Mouse (Mus musculus): ENCODE measurements around the gene Tsga10ip.
"Not testable (repeated sequence)": the region's sequence is repeated elsewhere in the genome, so short reads cannot be mapped to it uniquely, and the experiment has no call there.

Tsga10ip gene

DNA sequence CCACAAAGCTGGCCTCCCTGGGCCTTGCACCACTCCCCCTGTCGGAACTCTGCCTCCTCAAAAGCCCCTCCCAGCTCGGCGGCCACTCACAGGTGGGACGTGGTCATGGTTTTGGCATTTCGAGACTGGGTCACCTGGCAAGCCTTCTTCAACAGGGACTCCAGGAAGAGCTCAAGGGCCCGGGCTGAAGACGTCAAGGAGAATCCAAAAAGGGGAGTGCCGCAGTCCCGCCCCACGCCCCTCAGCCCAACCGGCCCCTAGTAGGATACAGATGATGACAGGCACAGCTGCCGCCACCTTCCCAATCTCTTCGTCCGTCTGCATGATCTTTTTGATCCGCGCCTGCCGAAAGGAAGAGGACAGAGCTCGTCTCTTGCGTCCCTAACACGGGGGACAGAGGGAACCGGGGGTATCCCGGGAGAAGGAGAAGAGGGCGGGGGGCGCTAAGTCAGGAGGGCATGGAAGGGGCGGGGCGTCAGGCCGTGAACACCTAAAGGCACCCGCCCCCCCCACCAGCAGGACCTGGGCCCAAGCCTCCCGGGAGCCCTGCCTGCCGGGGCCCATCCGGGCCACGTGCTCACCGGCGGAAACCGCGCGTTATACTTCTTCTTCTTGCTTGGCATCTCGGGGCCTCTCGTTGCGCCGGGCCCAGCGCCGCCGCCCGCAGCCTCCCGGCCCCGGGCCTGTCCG lies 21.9 kb upstream of the Tsga10ip start:
- DNase-seq (ENCODE audit: inconsistent ontology term): peak; percentile 88

DNA sequence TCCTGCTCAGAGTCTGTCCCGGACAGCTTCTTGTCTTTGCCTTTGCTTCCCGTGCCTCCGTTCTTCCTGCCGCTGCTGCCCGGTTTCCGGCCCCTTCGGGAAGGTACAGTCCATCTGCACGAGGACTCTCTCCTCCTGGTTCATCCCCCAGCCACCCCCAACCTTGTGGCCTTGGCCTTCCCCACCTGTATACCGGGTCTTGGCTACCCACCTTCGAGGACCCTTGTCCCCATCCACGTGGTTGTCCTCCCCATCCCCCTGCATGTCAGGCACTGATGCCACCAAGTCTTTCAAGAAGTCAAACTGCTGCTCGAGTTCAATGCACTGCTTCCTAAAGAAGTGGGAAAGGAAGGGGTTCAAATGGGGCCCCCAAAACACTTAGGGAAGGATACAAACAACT lies 21.2 kb upstream of the Tsga10ip start:
- DNase-seq (ENCODE audit: inconsistent ontology term): no peak

DNA sequence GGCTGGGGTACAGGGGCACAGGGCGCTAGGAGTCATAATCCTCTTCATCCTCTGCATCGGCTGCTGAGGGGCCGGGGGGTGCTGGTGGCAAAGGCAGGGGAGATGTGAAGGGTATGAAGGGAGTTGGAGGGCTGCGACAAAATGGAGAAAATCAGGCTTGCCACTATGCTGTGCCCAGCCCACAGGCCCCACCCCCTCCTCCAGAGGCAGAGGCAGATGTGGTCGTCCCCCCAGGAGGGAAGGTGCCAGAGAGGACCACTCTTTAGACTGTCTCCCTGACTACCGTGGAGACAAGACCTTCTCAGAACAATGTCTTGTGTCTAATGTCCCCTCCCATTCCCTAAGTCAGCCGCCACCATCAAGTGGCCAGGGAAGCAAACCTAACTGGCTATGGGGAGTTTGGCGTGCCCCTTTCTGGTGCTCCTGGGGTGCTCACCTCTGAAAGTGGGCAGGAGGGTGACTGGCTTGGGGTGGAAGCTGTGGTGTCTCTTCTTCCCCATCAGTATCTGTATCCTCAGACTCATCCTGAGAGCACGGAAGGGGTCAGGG lies 20.6 kb upstream of the Tsga10ip start:
- DNase-seq (ENCODE audit: inconsistent ontology term): no peak

DNA sequence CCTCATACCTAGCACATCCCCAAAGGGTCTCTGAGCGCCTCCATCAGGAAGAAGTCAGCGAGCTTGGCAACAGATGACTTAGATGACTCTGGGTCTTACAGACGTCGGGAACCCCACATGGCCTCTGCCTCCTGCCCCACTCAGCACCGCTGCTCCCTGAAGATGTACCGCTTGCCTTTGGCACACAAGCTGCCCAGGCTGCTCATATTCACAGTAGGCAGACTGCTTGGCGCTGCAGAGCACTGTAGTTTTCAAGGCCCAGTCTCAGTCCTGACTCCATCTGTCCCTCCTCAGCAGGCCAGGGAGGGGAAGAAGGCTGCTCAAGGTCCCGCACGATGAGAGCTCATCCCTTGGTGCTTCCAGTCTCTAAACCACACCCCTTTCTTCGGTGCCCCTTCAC lies 19.9 kb upstream of the Tsga10ip start:
- DNase-seq (ENCODE audit: inconsistent ontology term): no peak

DNA sequence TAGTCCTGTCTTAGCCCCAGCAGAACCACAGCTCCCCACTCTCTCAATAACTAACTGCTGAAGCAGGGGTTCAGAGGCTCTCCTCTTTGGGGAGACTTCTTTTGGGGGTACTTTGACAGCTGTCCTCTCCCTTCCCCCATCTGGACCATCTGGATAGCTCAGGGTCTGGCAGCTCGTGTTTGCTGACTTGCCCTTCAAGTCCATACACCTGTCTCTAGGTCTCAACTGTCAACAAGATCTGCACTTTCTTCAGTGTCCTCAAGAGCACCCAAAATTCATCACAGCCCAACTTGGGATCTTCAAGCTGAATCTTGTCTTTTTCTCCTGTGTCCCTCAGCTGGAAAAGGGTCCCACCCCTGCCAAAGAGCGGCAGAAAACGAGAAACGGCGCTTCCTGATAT lies 19.5 kb upstream of the Tsga10ip start:
- no peak for DNase-seq (ENCODE audit: inconsistent ontology term)

DNA sequence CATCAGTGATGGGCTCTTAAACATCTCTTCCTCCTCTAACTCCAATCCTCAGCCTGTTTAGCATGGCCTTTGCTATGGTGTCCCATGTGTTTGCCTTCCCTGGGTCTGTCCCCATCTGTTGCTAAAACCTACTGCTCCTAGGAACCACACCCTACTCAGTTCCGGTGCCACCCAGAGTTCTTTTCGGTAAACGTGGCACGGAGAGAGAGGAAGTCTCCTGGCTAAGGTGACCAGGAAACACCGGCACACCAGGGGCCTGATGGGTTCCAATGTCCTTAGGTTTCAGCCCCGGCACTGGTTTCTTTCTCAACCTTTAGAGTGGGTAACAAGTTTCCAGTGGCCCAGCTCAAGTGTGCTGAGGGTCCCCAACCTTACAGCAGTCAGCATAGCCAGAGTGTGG lies 18.3 kb upstream of the Tsga10ip start:
- DNase-seq (ENCODE audit: inconsistent ontology term): no peak

DNA sequence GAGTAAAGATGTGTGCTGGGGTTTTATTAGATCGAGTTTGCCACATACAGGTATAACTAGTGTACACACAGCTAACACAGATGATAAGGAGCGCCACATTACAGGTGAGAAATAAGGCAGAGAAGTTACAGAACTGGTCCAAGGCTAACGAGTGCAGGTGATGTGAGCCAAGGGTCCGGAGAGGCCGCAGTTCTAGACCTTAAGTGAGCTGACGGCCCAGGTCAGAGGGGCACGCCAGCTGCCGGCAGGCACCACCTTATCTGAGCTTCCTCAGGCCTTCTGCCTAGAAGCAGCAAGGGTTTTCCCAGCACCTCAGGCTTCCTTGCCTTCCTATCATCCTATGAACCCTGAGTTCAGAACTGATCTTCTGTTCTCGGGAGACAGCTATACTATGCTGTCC lies 17.3 kb upstream of the Tsga10ip start:
- no peak for DNase-seq (ENCODE audit: inconsistent ontology term)

DNA sequence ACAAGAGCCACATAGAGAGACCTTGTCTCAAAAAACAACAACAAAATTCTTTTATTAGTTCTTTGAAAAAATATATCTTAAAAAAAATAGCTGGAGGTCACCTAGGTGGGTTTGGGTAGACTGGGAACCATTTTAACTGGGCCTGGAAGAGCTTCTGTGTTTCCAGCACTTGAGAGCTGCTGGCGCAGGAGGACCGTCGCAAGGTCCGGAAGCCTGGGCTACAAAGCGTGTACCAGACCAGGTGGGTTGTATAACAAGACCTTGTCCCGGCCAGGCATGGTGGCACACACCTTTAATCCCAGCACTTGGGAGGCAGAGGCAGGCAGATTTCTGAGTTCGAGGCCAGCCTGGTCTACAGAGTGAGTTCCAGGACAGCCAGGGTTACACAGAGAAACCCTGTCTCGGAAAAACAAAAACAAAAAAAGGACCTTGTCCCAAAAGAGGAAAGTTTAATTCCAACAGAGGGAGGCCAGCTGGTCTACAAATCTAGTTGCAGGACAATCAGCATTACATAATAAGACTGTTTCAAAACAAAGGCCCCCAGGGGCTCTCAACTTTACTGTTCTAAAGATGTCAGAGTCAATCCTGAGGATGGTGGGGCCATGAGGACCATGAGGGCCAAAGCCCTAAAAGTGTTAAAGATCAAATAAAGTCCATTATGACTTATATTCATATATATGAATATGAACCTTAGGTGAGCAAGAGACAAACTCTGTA lies 16.6 kb upstream of the Tsga10ip start:
- DNase-seq (ENCODE audit: inconsistent ontology term): no peak

DNA sequence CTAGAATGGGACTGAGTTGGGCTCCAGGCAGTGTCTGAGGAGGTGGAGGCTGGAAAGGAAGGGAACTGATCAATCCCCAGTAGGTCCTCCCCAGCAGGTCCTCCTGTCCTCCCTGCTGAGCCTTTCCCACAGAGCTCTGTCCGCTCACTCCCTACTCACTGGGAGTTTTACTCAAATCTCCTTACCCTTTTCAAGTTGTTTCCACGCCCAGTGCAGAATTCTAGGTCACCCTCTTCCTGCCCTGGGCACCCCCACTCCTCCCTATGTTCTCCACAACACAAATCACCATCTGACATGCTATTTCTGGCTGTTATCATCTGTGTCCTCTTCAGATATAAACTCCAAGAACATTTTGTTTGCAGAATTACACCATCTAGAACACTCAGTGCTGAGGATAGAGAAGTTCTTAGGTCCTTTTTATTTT lies 12.2 kb upstream of the Tsga10ip start:
- no peak for DNase-seq (ENCODE audit: inconsistent ontology term)

DNA sequence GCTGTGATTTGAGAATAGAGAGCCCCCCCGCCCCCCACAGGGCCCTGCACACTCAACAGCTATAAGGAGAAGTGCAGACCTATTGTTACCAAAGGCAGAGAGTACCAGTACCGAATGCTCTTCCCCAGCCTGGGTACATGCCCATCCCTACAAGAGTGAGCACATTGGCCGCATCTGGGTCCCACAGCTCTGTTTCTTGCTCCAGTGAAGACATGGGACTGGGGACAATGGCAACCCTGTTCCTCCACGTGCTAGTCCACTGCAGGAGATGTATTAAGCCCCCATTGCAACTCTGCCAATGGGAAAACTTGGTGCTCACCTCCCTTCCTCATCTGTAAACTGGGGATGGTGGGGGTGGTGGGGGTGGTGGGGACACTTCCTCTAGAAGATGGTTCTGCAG lies 11.5 kb upstream of the Tsga10ip start:
- DNase-seq (ENCODE audit: inconsistent ontology term): no peak

DNA sequence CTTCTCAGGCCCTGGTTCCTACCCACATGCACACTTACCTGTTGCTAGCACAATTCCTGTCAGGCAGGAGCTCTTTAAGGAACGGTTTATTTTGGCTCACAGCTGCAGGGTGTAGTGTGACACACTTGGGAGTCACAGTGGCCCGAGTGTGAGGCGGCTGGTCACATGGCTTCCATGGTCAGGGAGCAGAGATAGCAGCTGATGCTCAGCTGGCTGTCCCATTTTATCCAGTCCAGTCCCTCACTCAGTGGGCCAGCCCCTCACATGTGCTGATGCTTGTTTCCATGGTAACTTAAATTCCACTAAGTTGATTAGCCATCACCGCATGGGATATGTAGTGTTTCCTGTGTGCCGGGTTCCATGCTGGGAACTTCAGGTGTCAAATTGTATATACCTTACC lies 9.6 kb upstream of the Tsga10ip start:
- DNase-seq (ENCODE audit: inconsistent ontology term): no peak

DNA sequence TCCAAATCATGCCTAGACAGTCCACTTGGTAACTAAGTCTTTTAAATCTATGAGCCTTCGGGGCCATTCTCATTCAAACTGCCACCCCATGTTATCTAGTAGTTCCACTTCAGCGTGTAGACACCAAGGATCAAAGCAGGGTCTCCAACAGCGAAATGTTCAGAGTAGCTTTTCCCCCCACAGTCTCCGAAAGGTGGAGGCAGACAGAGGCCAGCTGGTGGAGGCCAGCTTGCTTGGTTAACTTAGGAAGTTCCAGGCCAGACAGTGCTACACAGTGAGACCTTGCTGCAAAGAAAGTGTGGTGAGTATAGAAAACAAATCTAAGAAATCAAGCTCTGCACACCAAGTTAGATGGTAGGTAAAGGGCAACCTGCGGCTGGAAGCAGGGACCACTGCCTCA lies 8.3 kb upstream of the Tsga10ip start:
- DNase-seq (ENCODE audit: inconsistent ontology term): no peak

DNA sequence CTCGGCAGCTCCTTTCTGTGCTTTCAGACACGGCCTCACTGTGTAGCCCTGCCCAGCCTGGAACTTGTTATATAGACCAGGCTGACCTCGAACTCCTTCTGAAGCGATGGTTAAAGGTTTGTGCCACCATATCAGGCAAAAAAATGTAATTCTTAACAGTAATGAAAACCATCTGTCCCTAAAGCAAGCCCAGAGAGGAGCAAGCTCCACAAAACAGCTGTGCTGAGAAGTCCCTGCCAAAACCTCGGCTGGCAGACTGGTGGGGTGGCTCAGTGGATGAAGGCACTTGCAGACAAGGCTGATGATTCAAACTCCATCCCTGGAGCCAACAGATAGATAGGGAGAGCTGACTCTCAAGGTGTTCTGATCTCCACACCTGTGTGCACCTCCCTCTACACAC lies 6.7 kb upstream of the Tsga10ip start:
- DNase-seq (ENCODE audit: inconsistent ontology term): no peak

DNA sequence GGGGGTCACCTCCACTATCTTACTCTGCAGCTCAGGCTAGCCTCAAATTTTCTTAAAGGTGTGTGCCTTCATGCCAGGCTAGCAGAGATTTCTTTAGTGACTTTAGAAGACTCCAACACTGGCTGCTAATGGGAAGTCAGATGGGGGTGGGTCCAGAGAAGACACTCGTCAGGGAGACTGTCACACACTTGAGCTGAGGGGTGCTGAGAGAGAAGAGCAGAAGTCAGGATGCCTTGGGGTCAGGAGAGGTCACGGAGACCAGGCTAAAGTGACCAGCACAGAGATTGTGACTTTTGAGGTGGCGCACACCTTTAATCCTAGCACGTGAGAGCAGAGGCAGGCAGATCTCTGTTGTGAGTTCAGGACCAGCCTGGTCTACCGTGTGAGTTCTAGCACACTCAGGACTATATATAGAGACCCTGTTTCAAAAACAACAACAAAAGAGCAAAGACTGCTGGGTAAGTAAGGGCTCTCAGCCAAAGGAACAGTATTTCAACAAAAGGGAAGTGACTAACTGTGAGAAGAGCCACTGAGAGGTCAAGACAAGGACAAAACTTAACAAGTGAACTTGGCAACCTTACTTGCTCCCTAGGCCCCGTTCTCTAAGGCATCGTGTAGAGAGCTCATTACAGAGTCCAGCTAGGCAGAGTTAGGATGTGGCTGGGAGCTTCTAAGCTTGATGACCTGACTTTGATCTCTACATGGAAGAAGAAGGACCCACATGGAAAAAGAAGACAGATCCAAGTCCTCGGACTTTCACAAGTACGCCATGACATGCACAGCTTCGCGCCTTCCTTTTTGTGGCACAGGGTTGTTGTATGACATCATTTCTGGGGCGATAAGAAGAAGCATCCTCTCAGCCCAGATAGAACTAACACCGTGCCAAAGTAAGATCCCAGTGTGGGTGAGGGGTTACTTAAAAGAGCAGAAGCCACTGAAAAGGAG lies 6.0 kb upstream of the Tsga10ip start:
- DNase-seq (ENCODE audit: inconsistent ontology term): no peak

DNA sequence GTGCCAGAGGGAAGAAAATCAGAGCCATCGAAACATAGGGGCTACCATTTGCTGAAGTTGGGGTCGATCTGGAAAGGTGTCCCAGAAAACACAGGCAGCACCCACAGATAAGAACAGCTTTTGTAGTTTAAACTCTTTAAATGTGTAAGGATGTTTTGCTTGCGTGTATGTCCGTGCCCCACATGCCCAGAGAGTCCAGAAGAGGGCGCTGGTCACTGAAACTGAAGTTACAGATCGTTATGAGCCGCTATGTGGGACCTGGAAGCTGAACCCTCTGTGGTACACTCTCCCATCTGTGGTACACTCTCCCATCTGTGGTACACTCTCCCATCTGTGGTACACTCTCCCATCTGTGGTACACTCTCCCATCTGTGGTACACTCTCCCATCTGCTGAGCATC lies 4.8 kb upstream of the Tsga10ip start:
- peak; percentile 64 for DNase-seq (ENCODE audit: inconsistent ontology term)

DNA sequence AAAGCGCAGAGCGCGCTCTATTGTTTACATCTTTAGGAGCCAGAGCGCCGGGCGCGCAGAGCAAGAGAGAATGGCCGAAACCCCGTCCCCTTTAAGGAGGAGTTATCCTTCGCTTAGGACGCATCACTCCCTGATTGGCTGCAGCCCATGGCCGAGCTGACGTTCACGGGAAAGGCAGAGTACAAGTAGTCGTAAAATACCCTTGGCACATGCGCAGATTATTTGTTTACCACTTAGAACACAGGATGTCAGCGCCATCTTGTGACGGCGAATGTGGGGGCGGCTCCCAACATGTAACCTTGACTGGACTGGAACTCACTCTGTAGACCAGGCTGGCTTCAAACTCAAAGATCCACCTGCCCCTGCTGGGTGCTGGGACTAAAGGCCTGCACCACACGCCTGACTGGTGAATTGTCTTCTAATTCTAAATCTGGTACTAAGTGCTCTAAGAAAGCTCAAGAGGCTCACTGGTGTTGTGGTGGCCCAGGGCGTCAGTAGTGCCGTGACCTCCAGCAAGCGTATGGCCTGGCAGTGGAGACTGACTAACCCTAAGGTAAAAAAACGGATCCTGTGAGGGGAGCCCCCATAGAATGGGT lies 4.3 kb upstream of the Tsga10ip start:
- peak; percentile 73 for DNase-seq (ENCODE audit: inconsistent ontology term)

DNA sequence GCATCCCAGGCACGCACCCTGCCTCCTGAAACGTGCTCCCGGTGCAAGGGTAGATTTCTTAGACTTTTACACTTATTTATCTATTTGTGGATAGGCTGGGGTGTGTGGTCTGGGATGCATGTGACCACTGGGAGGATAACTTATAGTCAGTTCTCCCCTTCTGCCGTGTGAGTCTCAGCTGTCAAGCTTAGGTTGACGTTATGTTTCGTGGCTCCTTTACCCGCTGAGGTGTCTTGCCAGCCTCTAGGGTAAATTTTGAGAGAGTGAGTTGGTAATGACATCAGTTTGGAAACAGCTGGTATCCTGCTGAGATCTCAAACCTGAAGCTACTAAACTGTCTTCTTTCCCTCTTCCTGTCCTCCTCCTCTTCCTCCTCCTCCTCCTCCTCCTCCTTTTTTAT lies 3.6 kb upstream of the Tsga10ip start:
- no peak for DNase-seq (ENCODE audit: inconsistent ontology term)

DNA sequence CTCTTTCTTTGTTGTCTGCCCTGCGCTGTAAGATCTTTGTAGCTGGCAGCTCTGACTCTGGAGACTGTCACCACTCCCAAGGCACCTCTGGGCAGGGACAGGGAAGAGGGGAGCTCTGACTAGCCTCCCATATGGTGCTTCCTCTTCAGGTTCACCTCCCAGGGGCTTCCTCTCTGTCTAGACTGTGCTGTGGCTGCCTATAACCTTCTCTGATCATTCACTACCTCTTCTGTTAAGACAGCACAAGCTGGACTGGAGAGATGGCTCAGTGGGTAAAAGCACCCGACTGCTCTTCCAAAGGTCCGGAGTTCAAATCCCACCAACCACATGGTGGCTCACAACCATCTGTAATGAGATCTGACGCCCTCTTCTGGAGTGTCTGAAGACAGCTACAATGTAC lies 1.3 kb downstream of the Tsga10ip start:
- DNase-seq (ENCODE audit: inconsistent ontology term): not testable (repeated sequence)

DNA sequence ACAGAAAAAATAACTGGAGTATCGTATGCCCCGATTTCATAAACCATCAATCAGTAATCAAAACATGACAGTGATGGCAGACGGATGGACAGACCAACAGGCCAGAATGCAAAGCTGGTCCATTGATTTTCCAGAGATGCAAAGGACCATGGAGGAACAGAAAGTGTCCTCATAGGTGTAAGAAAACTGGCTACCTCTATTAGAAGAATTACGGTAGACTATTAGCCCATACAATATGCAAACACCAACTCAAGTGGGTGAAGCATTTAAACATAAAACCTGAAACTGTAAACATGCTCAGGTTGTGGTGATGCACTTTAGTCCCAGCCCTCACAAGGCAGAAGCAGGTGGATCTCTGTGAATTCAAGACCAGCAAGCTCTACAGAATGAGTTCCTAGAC lies 7.0 kb downstream of the Tsga10ip start:
- no peak for DNase-seq (ENCODE audit: inconsistent ontology term)

DNA sequence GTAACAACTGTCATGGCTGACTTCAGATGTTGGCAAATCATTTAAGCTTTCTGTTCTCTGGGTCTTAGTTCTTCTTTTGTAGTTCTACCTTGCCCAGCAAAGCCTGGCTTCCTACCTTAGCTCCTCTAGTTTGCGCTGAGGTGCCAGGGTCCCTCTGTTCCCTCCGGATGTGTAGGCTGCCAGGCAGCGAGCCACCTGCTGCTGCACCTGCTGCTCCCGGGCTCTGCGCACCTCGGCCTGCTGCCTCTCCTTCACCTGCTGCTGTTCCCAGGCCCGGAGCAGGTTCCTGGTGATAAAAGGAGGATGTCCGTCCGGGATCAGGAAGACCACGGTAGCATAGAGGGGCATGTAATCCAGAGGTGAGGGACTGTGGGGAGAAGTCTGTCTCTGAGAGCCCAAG lies 8.2 kb downstream of the Tsga10ip start:
- DNase-seq (ENCODE audit: inconsistent ontology term): no peak

DNA sequence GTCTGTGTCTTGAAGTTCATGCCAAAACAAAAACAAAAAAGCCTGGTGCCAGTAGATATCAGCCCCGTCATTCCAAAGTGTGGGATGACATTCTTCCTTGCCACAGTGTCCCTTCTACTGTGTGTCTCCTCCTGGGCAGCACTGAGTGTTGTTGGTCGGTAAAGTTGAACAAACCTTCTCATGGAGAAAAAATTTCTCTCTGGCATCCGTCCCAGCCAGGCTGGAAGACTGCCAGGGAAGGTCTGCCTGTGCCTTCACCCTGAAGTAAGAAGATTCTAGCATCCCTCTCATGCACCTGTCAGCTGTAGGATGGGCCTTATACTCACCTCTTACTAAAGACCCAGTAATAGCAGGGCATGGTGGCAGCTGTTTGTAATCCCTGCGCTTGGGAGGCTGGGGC lies 9.4 kb downstream of the Tsga10ip start:
- DNase-seq (ENCODE audit: inconsistent ontology term): peak; percentile 94

DNA sequence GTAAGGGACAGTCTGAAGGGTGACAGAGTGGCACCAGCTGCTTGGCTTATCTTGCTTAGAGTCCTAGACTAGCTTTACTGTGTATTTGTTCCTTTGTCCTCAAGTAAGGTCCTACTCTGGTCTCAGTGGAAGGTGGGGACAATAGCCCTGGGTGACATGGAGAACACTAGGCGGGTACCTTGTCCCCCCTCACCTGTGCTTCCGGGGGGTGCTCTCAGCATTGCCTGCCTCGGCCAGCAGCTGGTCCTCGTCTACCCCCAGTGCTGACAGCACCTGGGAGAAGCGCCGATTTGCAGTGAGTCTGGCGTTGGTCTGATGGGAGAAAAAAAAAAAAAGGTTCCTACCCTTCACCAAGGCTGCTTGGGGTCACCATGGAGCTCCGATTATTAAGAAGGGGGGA lies 11.9 kb downstream of the Tsga10ip start:
- DNase-seq (ENCODE audit: inconsistent ontology term): no peak
